Mouse (Mus musculus) telencephalon, adult 2 months (tissue): ENCODE data around the gene T.
"Not testable (repeated sequence)": the region's sequence is repeated elsewhere in the genome, so short reads cannot be mapped to it uniquely, and the experiment has no call there.

Source experiments
- DNase-seq: peaks from one replicate; pipeline ENCODE4 v3.0.0-alpha.2; 2011; ENCODE audit warnings: low read depth, low spot score

The T gene

GRCm38 (mm10) chr17:8433978-8434960, at the start of gene T:
Gene T (plus strand): TSS chr17:8434423.
- no peak for DNase-seq

DNA sequence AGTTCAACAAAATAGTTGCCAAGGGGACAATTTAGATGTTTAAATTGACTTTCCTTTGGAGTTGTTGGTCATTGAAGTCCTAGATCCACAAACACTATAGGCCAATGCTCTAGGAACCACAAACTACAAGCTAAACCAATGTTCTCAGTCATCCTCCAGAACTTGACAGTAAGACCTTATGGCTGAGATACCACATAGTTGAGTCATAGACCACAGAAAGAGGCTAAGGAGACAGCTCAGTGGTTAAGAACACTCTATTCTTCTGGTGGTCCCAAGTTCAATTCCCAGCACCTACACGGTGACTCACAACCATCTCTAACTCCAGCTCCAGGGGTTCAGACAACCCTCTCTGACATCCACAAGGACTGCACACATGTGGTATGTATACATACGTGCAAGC, 48.8 kb upstream of the T start:
- DNase-seq: no peak

DNA sequence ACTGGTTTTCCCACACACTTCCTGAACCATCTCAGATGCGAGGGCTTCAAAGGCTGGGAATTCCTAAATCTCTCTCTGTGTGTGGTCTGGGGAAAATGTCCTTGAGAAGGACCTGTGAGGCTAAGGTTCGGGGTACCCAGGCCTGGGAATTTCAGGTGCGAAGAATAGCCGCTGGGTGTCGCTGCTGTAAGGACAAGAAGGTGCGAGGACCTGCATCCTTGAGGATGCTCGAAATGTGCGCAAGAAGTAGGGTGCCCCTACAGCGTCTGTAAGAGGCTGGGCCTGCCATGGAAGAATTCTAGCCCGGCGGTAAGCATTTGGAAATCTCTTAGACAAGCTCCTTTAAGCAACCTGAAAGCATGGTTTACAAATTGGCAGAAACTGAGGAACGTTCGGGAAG, 45.8 kb upstream of the T start:
- DNase-seq: no peak

DNA sequence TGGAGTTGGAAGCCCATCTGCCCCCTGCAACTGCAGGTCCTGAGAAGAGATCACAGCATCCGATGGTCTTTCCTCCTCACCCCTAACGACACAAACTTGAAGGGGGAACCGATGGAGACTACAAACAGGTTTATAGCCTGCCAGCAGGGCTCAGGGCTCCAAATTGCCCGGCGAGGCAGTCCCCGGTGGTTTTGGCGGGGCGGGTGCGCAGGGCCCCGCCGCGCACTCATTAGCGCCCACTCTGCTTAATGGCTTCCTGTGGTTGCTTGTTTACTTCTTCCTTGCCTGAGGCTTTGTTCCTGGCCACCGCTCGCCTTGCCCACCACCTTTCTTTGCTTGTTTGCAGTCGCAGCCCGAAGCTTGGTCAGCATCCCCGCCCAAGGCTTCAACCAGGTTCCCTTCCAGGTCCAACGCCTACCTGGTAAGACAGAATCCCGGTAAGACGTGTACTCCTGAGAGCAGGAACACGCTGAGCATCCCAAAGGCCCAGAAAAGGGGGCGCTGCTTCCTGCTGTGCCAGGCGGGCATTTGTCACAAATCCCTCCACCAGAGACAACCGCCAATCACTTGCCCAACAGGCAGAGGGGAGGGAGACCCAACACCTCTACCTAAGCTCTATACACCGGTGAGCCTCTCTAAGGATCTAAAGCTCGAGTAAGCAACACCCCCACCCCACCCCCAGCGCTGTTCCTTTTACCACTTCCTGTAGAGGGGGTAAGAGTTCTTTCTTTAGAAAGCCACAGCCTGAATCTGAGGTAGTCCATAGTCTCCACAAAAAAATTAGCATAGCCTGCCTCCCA, 45.0 kb upstream of the T start:
- DNase-seq: no peak

DNA sequence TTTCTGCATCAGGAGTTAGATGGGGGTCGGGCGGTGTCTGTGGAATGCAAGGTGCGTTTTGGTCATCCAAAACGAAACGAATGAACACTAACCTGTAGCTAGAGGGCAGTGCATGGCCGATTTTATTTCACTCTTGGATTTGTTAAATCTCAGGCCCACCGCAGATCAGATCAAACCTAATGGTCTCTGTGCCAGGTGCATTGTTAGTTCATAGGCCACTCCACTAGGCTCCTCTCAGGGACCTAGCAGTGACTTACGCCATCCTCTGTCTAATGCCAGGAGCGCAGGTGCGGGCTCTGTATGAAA, 44.5 kb upstream of the T start:
- no peak for DNase-seq

DNA sequence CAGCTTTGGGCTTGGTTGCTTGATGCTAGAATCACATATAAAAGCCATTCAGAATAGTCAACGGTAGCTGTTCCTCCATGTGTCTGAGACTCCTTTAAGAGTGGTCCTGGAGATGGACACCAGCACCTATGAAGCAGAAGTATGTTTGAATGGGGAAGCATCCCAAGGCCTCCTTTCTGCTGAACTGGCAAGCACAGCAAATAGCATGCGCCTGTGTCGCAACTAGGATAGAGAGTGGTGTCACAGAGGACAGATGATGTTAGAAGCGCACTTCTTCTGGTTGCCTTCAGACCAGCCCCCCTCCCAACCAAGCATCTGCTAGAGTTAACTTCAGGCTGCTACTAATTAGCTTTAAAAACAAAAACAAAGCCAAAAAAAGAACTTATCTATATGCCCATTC, 43.7 kb upstream of the T start:
- no peak for DNase-seq

GRCm38 (mm10) chr17:8396371-8396770, 37.9 kb upstream of the T start:
- no peak for DNase-seq

GRCm38 (mm10) chr17:8397946-8398345, 36.3 kb upstream of the T start:
- no peak for DNase-seq

GRCm38 (mm10) chr17:8403932-8404331, 30.3 kb upstream of the T start:
- not testable (repeated sequence) for DNase-seq

GRCm38 (mm10) chr17:8406285-8406684, 27.9 kb upstream of the T start:
- DNase-seq: no peak

DNA sequence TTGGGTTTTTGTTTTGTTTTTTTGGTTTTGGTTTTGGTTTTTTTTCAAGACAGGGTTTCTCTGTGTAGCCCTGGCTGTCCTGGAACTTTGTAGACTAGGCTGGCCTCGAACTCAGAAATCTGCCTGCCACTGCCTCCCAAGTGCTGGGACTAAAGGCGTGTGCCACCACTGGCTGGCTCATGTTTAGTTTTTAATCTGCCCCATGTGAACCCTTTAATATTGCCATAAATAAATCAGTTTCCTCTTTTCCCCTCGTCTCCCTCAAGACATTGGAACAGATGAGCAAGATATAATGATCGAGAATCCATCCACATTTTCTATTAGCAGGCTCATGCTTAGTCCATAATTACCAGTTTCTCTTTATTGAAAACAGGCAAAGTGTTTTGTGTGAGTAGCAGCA, 26.2 kb upstream of the T start:
- DNase-seq: not testable (repeated sequence)

DNA sequence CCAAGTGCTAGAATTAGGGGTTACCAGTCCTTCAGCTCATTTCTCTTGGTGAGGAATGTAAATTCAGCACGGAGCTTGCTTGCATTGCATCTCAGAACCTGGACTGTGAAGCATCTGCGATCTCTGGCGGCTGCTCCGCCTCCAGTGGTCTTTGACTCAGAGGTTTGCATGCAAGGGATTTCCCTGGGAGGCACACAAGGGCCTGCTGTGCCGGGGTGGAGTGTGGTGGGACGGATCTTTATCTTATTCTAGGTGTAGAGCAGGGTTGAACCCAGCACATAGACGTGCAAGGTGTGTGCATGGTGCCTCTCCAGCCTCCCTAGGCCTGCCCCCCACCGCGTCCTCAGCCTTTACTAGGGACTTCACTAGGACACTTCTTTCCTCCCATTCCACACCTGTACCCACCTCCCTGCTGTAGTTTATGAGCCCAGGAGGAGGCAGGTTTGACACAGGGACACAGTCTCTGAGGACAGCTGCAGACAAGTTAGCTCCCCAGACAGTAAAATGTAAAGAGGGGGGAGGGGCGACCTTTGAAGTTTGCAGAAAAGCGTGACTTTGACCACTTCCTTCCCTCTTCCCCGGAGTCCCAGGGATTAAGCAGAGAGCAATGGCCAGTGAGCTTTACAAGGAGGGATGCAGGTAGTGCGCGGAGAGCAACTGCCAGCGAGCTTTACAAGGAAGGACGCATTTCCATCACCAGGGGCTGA, 25.5 kb upstream of the T start:
- no peak for DNase-seq

- no peak for DNase-seq
These were observed 23.9 kb upstream of the T start for GRCm38 (mm10) chr17:8410330-8410729.

- DNase-seq: no peak
These were observed 20.6 kb upstream of the T start for GRCm38 (mm10) chr17:8413656-8414055.

GRCm38 (mm10) chr17:8415533-8415932, 18.7 kb upstream of the T start:
- no peak for DNase-seq

GRCm38 (mm10) chr17:8416865-8417264, 17.4 kb upstream of the T start:
- no peak for DNase-seq

GRCm38 (mm10) chr17:8420739-8421138, 13.5 kb upstream of the T start:
- DNase-seq: no peak

- DNase-seq: no peak
These were observed 12.7 kb upstream of the T start for GRCm38 (mm10) chr17:8421517-8421916.

DNA sequence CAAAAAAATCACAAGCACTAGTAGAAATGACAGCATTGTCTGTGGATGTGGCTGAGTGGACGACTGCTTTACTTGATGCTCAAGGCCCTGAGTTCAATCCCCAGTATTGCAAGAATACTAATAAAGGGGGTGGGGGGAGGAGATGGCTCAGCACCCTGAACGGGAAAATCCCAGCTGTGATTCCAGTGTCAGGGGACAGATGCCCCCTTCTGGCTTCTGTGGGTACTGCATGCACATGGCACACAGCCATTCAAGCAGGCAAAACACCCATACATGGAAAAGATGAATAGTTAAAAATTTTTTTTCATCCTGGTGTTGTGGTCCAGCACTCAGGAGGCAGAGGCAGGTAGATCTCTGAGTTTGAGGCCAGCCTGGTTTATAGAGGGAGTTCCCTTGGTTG, 10.9 kb upstream of the T start:
- DNase-seq: no peak

DNA sequence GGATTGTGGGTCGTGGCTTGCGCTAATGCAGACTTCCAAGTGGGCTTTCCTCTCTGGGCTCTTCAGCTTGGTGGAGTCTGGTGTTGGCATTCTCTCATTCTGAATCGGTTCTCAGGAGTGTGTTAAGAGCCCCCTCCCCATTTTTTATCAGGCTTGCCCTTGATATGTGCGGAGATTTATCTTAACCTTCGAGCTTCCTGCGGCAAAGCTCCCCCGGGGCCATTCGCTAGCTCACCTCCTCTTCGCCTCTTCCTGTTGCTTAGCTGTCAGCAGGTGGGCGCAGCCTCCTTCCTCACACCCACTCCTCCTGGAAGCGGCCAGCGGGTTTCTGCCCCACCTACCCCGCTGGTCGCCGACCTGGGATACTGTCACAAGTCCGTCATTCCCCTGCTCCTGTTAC, 4.8 kb upstream of the T start:
- no peak for DNase-seq

DNA sequence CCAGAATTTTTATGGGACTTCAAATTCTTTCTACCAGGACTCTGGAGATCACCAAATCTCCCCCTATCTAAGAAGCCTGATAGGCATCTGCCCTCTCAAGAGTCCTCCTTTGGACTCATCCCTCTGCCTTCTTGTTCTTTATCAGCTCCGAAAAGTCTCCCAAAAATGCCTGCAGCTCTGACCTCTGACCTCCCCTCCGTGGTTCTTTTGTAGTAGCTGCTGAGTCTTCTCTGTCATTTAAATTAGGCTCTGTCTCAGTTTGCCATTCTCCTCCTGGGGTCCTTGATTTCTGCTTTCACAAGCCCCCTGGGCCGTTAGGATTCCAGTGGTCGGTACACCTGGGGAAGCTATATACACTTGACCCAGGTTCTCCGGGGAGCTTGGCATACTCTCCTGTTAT, 4.3 kb upstream of the T start:
- DNase-seq: no peak

GRCm38 (mm10) chr17:8432179-8432800, 1.9 kb upstream of the T start:
- DNase-seq: no peak
